In genomic region chr6:31218139-31218750, GRCm38 (mm10) we compare ENCODE assay signal across 8 mouse cellular contexts.
DNase-seq lines count a peak whose midpoint lies in the region; ATAC-seq and TF ChIP-seq lines count a peak whose summit lies in the region.

No protein-coding gene starts in this region.

- H3K27ac ChIP-seq in forebrain, postnatal 0 days (ENCODE audit: low read depth, low read length), result 0 out of 2 replicates have a peak overlapping the region, but pooled peaks have one; percentile 10
- H3K27ac ChIP-seq in layer of hippocampus, adult 2 months, result peak overlapping the region; percentile 100
- no peak overlapping the region for H3K27ac ChIP-seq in lung, embryonic 15.5 days

- peak; percentile 21 for ATAC-seq in forebrain, postnatal 0 days
- no peak for ATAC-seq in lung, embryonic 15.5 days (ENCODE audit: borderline replicate concordance, extremely low read depth, low FRiP score, low TSS enrichment)
- peak; percentile 31 for ATAC-seq in neutrophil, adult 5-6 weeks (ENCODE audit: extremely low read depth, insufficient number of reproducible peaks, low FRiP score, poor library complexity, severe bottlenecking)

- H3K9ac ChIP-seq in forebrain, postnatal 0 days, result peak overlapping the region; percentile 44
- H3K9ac ChIP-seq in lung, embryonic 15.5 days, result peak overlapping the region; percentile 34; the same call in 1 of the 2 replicates

- peak; percentile 70 for DNase-seq in MEL-GATA-1-ER (ENCODE audit: extremely low read depth, low read depth)
- DNase-seq in cerebellum, adult 11 months, result peak; percentile 66
- peak; percentile 66 for DNase-seq in forebrain, postnatal 0 days
- DNase-seq in heart, postnatal 4 days, result peak; percentile 31
- peak; percentile 75 to 80 for DNase-seq in layer of hippocampus, adult 2 months (ENCODE audit: low spot score in 2 of 2)
- peak; percentile 55 for DNase-seq in urinary bladder, postnatal 14 days (ENCODE audit: low spot score)

- peak overlapping the region; percentile 99 for H3K4me2 ChIP-seq in forebrain, postnatal 0 days (ENCODE audit: low read depth)
- H3K4me2 ChIP-seq in lung, embryonic 15.5 days, result peak overlapping the region; percentile 98

- TF ChIP-seq CTCF in forebrain, postnatal 0 days (IDR thresholded peaks at IDR 0.05; ENCODE audit: low read depth), result no peak
- no peak for TF ChIP-seq CTCF in layer of hippocampus, adult 2 months (conservative IDR thresholded peaks at IDR 0.05)

- H3K9me3 ChIP-seq in forebrain, postnatal 0 days (ENCODE audit: low read length), result no peaks in the 10 kb centered on the region
- no peaks in the 10 kb centered on the region for H3K9me3 ChIP-seq in lung, embryonic 15.5 days

- peak overlapping the region; percentile 75 for H3K4me3 ChIP-seq in forebrain, postnatal 0 days (ENCODE audit: low read depth, low read length)
- H3K4me3 ChIP-seq in layer of hippocampus, adult 2 months, result peak overlapping the region; percentile 69
- H3K4me3 ChIP-seq in lung, embryonic 15.5 days, result peak overlapping the region; percentile 57

- H3K4me1 ChIP-seq in forebrain, postnatal 0 days (ENCODE audit: insufficient read depth), result peaks cover 3% of the 10 kb centered on the region; the same call in 1 of the 2 replicates
- H3K4me1 ChIP-seq in lung, embryonic 15.5 days, result peaks cover 30% of the 10 kb centered on the region

- H3K27me3 ChIP-seq in forebrain, postnatal 0 days (ENCODE audit: insufficient read depth, low read length), result peaks cover 25% of the 10 kb centered on the region
- H3K27me3 ChIP-seq in lung, embryonic 15.5 days, result peaks cover 77% of the 10 kb centered on the region

- under 1% methylated on average over 40 of the region's 40 CpGs for WGBS in forebrain, postnatal 0 days
- under 1% methylated on average over 40 of the region's 40 CpGs for WGBS in lung, embryonic 15.5 days

- H3K36me3 ChIP-seq in forebrain, postnatal 0 days (ENCODE audit: insufficient read depth), result no peaks in the 10 kb centered on the region
- no peaks in the 10 kb centered on the region for H3K36me3 ChIP-seq in lung, embryonic 15.5 days
